Mouse (Mus musculus) G1E (cell line): Measurements from ENCODE around the gene Gm49388. TPM values are rescaled to one million over a fixed set of nuclear protein-coding genes. Genes with fewer than 3 reads are reported as not detected.
A peak's percentile ranks its signal among the peaks of the same experiment; 100 is the strongest.

Experiments used
- ATAC-seq: 2 replicates; pipeline ENCODE4 v1.8.0; 2016; ENCODE audit warnings: mild to moderate bottlenecking; ENCODE audit not compliant: insufficient number of reproducible peaks, poor library complexity, low FRiP score, severe bottlenecking; ENCODE audit errors: extremely low read depth
- DNase-seq: peaks from one replicate; pipeline ENCODE4 v3.0.0; 2012; ENCODE audit warnings: low spot score
- H3K27me3 ChIP-seq: 2 replicates; pipeline ENCODE4 v1.6.1; 2012; ENCODE audit warnings: mild to moderate bottlenecking, low read length, inconsistent platforms; ENCODE audit not compliant: insufficient read depth
- H3K36me3 ChIP-seq: replicated peaks from 2 replicates; pipeline ENCODE3; 2012; ENCODE audit warnings: mild to moderate bottlenecking, inconsistent platforms
- H3K4me1 ChIP-seq: 2 replicates; pipeline ENCODE4 v1.6.1; 2012; ENCODE audit warnings: low read depth, low read length, inconsistent platforms, mixed read lengths; ENCODE audit not compliant: insufficient read depth
- H3K4me3 ChIP-seq: 2 replicates; pipeline ENCODE4 v1.5.1; 2012; ENCODE audit warnings: low read depth, mild to moderate bottlenecking, inconsistent platforms, low read length, moderate library complexity, mixed read lengths
- H3K9me3 ChIP-seq: replicated peaks from 2 replicates; pipeline ENCODE4 v1.6.1; 2012; ENCODE audit warnings: inconsistent platforms
- CTCF ChIP-seq: IDR thresholded peaks from 2 replicates; pipeline ENCODE4 v1.5.1; 2012; ENCODE audit warnings: low read depth, low read length, inconsistent platforms, mixed read lengths
- GATA1 ChIP-seq: IDR thresholded peaks from 2 replicates; pipeline ENCODE4 v1.6.1; 2012; ENCODE audit warnings: borderline replicate concordance, low read length, inconsistent platforms, mixed read lengths
- GATA2 ChIP-seq: IDR thresholded peaks from 2 replicates; pipeline ENCODE4 v1.6.1; 2012; ENCODE audit warnings: low read depth, low read length, inconsistent platforms, borderline replicate concordance
- POLR2AphosphoS5 ChIP-seq: IDR thresholded peaks from 2 replicates; pipeline ENCODE4 v1.6.1; 2012; ENCODE audit warnings: low read depth, low read length, inconsistent platforms; ENCODE audit not compliant: insufficient replicate concordance
- TAL1 ChIP-seq: conservative IDR thresholded peaks from 2 replicates; pipeline ENCODE4 v1.6.1; 2012; ENCODE audit warnings: low read depth, low read length, inconsistent platforms, mixed read lengths
- polyA plus RNA-seq: library from polyadenylated mRNA; stranded (reverse); fragments of >175 nt; gene quantifications from 2 replicates; pipeline ENCODE4 v1.2.3, GENCODE M21; 2012
- total RNA-seq, 2 experiments: library from RNA; stranded (forward) in 1 of 2; stranded (reverse) in 1 of 2; fragments of 200-1000 nt in 1 of 2; fragments of >200 nt in 1 of 2; fragmentation: Nextera tagmentation in 1 of 2; gene quantifications; 2 replicates each; pipeline ENCODE4 v1.2.3; 2014 to 2017

The Gm49388 gene
- total and polyA plus RNA-seq, 3 experiments = 1.1 to 4.7 TPM; not detected in 1

DNA sequence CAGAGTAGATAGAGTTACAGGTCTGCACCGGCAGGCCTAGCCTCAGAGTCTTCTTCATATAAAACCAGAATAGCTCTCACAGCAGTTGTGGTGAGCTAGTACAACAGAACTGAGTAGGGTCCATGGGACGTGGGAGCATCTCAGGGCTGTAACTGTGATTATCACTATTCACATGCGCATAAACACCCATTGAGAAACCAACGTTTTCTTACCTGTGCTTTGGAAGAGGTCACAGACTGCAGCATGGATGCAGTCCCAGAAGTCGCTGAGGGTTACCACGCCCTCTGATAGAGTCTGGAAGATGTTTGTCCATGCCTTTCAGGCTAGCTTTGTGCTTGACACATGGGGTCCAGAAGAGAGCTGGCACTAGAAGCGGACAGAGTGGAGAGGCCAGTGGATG lies 31.7 kb upstream of the Gm49388 start:
- Histone ChIP-seq H3K4me1 (peaks cover 6% of the 10 kb centered on the region), H3K36me3 (peaks cover 94% of the 10 kb centered on the region), H3K27me3 (no peaks in the 10 kb centered on the region), H3K9me3 (no peaks in the 10 kb centered on the region), H3K4me3 (no peak overlapping the region)
- ATAC-seq = no peak
- DNase-seq = no peak
- TF ChIP-seq CTCF = no peak
- TF ChIP-seq TAL1 = no peak
- no peak for TF ChIP-seq GATA1
- TF ChIP-seq POLR2AphosphoS5 = no peak
- TF ChIP-seq GATA2 = no peak

- ATAC-seq (no peak), DNase-seq (no peak)
- no peak overlapping the region for H3K4me3 ChIP-seq
- no peaks in the 10 kb centered on the region for H3K9me3 ChIP-seq
- H3K27me3 ChIP-seq = no peaks in the 10 kb centered on the region
- H3K4me1 ChIP-seq = peaks cover 16% of the 10 kb centered on the region
- H3K36me3 ChIP-seq = peaks cover 78% of the 10 kb centered on the region
- no peak for TF ChIP-seq GATA2
- no peak for TF ChIP-seq POLR2AphosphoS5
- TF ChIP-seq GATA1 = no peak
- no peak for TF ChIP-seq CTCF
- no peak for TF ChIP-seq TAL1
Observed at GRCm38 (mm10) chr7:127759716-127760115, 25.7 kb upstream of the Gm49388 start.

- Histone ChIP-seq H3K36me3 (peaks cover 77% of the 10 kb centered on the region), H3K27me3 (no peaks in the 10 kb centered on the region), H3K4me3 (no peak overlapping the region), H3K9me3 (no peaks in the 10 kb centered on the region), H3K4me1 (peaks cover 16% of the 10 kb centered on the region)
- TF ChIP-seq TAL1 (no peak), GATA1 (no peak), GATA2 (no peak), POLR2AphosphoS5 (no peak), CTCF (no peak)
- ATAC-seq (no peak), DNase-seq (no peak)
Observed at GRCm38 (mm10) chr7:127760478-127760877, 24.9 kb upstream of the Gm49388 start.

DNA sequence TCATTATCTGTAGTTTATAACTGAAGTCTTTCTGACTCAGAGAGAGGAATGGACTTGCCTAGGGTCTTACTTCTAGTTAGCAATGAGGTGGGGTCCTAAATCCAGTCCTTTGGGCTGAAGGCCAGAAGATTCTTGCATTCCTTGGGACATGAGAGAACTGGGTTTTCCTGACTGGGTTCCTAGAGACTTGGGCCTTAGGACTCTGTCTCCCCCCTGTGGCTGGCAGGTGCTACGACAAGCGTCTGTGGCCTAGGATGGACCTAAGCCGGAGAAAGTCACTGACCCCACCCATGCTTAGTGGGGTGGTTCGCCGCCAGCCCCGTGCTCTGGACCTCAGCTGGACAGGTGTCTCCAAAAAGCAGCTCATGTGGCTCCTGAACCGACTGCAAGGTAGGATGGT lies 24.4 kb upstream of the Gm49388 start:
- no peaks in the 10 kb centered on the region for H3K9me3 ChIP-seq
- H3K4me1 ChIP-seq = peaks cover 20% of the 10 kb centered on the region
- no peak for ATAC-seq
- no peak overlapping the region for H3K4me3 ChIP-seq
- H3K27me3 ChIP-seq = no peaks in the 10 kb centered on the region
- TF ChIP-seq GATA2 (no peak), CTCF (peak; percentile 95), POLR2AphosphoS5 (no peak), GATA1 (no peak), TAL1 (no peak)
- H3K36me3 ChIP-seq = peaks cover 77% of the 10 kb centered on the region
- DNase-seq = no peak

DNA sequence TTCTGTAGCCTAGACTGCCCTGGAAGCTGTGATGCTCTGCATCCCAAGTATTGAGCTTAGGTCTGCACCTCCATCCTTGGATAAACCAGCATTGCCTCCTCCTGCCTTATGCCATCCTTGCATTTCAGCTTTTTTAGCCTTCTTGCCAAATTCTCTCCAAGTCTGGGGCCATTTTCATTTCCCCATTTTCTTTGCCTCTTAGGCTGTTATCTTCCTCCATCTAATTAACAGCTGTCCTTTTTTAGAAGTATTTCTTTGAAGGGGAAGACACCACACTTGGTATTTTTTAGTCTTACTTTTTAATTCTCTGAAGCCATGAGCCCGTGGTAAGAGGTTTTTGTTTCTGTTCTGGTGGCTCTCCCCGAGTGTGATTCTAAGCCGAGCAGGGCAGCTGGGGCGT lies 21.8 kb upstream of the Gm49388 start:
- DNase-seq (no peak), ATAC-seq (no peak)
- Histone ChIP-seq H3K27me3 (no peaks in the 10 kb centered on the region), H3K9me3 (no peaks in the 10 kb centered on the region), H3K36me3 (peaks cover 73% of the 10 kb centered on the region), H3K4me1 (peaks cover 45% of the 10 kb centered on the region), H3K4me3 (no peak overlapping the region)
- no peak for TF ChIP-seq POLR2AphosphoS5
- TF ChIP-seq TAL1 = no peak
- no peak for TF ChIP-seq GATA2
- no peak for TF ChIP-seq GATA1
- no peak for TF ChIP-seq CTCF

- Histone ChIP-seq H3K36me3 (peaks cover 59% of the 10 kb centered on the region), H3K9me3 (no peaks in the 10 kb centered on the region), H3K4me3 (no peak overlapping the region), H3K27me3 (no peaks in the 10 kb centered on the region), H3K4me1 (peaks cover 60% of the 10 kb centered on the region)
- ATAC-seq (no peak), DNase-seq (no peak)
- TF ChIP-seq POLR2AphosphoS5 = no peak
- TF ChIP-seq GATA2 = no peak
- no peak for TF ChIP-seq GATA1
- no peak for TF ChIP-seq CTCF
- no peak for TF ChIP-seq TAL1
Observed at GRCm38 (mm10) chr7:127765756-127766155, 19.7 kb upstream of the Gm49388 start.
